Comparison of ENCODE assay signal across 9 mouse cellular contexts in the genomic region with DNA sequence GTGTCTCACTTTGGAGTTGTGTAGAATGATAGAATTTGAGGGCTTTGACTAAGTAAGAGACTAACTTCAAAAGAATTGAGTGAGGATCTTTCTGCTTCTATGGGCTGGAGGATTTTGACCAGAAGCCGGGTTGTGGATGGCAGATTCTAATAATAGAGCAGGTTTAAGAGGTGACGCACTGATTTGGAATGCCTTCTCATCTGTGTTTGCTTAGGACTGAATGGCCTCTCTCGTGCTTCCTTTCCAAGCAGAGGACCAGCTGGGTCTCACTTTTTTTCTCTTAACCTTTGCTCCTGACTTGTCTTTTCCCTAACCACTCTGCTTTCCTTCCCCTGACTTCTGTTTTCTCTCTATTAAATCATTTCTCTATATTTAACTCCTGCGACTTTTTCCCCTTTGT.
DNase-seq lines count a peak whose midpoint lies in the region; ATAC-seq lines count a peak whose summit lies in the region.
"Had no signal": no experiment of that assay in that cellular context is flagged by ENCODE, and none has a peak within 500 bp of the region (broad histone marks: within the 10 kb centered on the region; RNA-seq: fewer than 3 reads in every experiment).

No protein-coding gene starts in this region.

- ATAC-seq in heart, embryonic 11.5 days (replicated peaks; ENCODE audit: insufficient number of reproducible peaks, low FRiP score, low TSS enrichment): 0 out of 2 replicates have a peak, but pooled peaks have one; percentile 31
- ATAC-seq in limb, embryonic 12.5 days (ENCODE audit: insufficient number of reproducible peaks, insufficient read depth, low FRiP score, low TSS enrichment, low read depth): no peak
- no peak for ATAC-seq in megakaryocyte, adult 5-6 weeks (ENCODE audit: poor library complexity, severe bottlenecking)

- H3K27me3 ChIP-seq in heart, embryonic 11.5 days (ENCODE audit: control insufficient read depth, insufficient read depth, low read length): no peaks in the 10 kb centered on the region
- no peaks in the 10 kb centered on the region for H3K27me3 ChIP-seq in limb, embryonic 12.5 days
- H3K27me3 ChIP-seq: neural tube, embryonic 13.5 days had no signal

- H3K36me3 ChIP-seq in heart, embryonic 11.5 days (ENCODE audit: control insufficient read depth, insufficient read depth, low read length): no peaks in the 10 kb centered on the region
- no peaks in the 10 kb centered on the region for H3K36me3 ChIP-seq in limb, embryonic 12.5 days
- H3K36me3 ChIP-seq: neural tube, embryonic 13.5 days had no signal

- WGBS in heart, embryonic 11.5 days (ENCODE audit: insufficient replicate concordance): 20% methylated on average over 4 of the region's 4 CpGs
- WGBS in limb, embryonic 12.5 days: 14% methylated on average over 4 of the region's 4 CpGs

- H3K9ac ChIP-seq in heart, embryonic 11.5 days (ENCODE audit: low read depth, low read length): no peak overlapping the region
- no peak overlapping the region for H3K9ac ChIP-seq in limb, embryonic 12.5 days (replicated peaks)
- H3K9ac ChIP-seq: neural tube, embryonic 13.5 days had no signal

- peak overlapping the region; percentile 74 for H3K27ac ChIP-seq in heart, embryonic 11.5 days (ENCODE audit: low read depth, low read length)
- H3K27ac ChIP-seq in limb, embryonic 12.5 days: peak overlapping the region; percentile 69; the same call in 1 of the 2 replicates
- H3K27ac ChIP-seq: neural tube, embryonic 13.5 days had no signal

- no peak overlapping the region for H3K4me2 ChIP-seq in heart, embryonic 11.5 days
- no peak overlapping the region for H3K4me2 ChIP-seq in limb, embryonic 12.5 days
- H3K4me2 ChIP-seq: liver, embryonic 11.5 days; neural tube, embryonic 13.5 days had no signal

- peaks cover 17% of the 10 kb centered on the region for H3K4me1 ChIP-seq in heart, embryonic 11.5 days (ENCODE audit: control insufficient read depth, insufficient read depth, low read length)
- H3K4me1 ChIP-seq in limb, embryonic 12.5 days (replicated peaks): peaks cover 56% of the 10 kb centered on the region

- no peaks in the 10 kb centered on the region for H3K9me3 ChIP-seq in heart, embryonic 11.5 days (replicated peaks; ENCODE audit: control insufficient read depth, low read length)
- H3K9me3 ChIP-seq in limb, embryonic 12.5 days: no peaks in the 10 kb centered on the region
- H3K9me3 ChIP-seq: neural tube, embryonic 13.5 days had no signal

- no peak overlapping the region for H3K4me3 ChIP-seq in heart, embryonic 11.5 days (ENCODE audit: low read depth, low read length)
- no peak overlapping the region for H3K4me3 ChIP-seq in limb, embryonic 12.5 days (replicated peaks)
- H3K4me3 ChIP-seq: neural tube, embryonic 13.5 days had no signal

- peak; percentile 36 for DNase-seq in urinary bladder, postnatal 14 days (ENCODE audit: low spot score)
- DNase-seq in urinary bladder, adult 2 months (ENCODE audit: low spot score): no peak
- DNase-seq in T-cell, adult 2 months (ENCODE audit: low spot score): no peak
- DNase-seq in right cerebral cortex, postnatal 4 days: no peak
